Mouse (Mus musculus): ENCODE data around the gene Hoxc11. TPM values are rescaled to one million over a fixed set of nuclear protein-coding genes. Genes with fewer than 3 reads are reported as not detected.

Hoxc11 gene
- polyA plus RNA-seq, 1 experiment from 2014 or later: 1.2 TPM

- peak overlapping the region; percentile 65 for H3K4me3 ChIP-seq (ENCODE audit: low read length)
- H3K27me3 ChIP-seq (ENCODE audit: insufficient read depth, low read length): peaks cover 20% of the 10 kb centered on the region
- H3K27ac ChIP-seq (ENCODE audit: low read length): peak overlapping the region; percentile 92
- H3K36me3 ChIP-seq (ENCODE audit: insufficient read depth, low read length): no peaks in the 10 kb centered on the region
- no peaks in the 10 kb centered on the region for H3K9me3 ChIP-seq (ENCODE audit: low read length)
- H3K4me2 ChIP-seq (replicated peaks; ENCODE audit: low read depth, low read length): peak overlapping the region; percentile 84
- peak; percentile 25; the same call in 1 of the 2 replicates for ATAC-seq (ENCODE audit: low FRiP score, low TSS enrichment)
- WGBS: 4% methylated on average over 28 of the region's 28 CpGs
- H3K9ac ChIP-seq (replicated peaks; ENCODE audit: low read length): peak overlapping the region; percentile 79
- peaks cover 22% of the 10 kb centered on the region; the same call in 1 of the 2 replicates for H3K4me1 ChIP-seq (ENCODE audit: insufficient read depth, low read length)
Measured at GRCm38 (mm10) chr15:102963671-102964640, 9.7 kb downstream of the Hoxc11 start.

DNA sequence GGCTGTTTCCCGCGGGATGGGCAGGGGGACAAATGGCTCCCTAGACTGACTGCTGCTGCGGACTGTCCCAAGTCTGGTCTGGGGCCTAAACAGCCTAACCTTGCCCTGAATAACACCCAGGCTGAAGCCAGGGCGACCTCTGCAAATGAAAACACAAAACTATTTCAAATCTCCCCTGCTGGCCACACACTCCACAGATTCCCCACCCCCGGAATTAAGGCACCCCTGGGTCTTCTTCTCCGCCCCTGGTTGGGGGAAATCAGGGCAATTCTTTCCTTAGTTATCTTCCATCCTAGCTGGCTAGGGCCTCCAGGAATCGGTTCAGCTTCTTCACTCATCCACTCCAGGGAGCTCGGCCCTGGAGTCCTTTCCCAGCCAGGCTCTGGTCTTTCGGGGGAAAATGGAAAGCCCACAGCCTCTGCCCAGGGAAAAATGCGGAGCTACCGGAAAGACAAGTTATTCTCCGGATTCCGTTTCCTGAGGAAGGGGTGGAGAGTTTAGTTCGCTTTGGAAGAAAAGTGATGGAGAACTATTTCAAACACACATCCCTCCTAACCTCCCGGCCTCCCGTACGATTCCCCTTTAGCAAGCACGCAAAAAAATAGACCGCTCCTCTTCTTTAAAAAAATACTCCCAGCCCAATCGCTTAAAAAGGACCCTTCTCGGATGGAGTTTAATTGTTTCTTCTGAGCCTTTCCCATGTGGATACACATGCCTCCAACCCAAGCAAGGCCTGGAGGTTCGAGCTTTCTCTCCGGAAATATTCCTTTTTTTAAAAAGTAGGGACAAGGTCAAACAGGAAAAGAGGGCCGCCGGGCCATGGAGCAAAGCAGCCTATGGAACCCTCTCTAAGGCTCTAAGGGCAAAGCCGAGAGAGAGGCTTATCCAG is 11.0 kb downstream of the Hoxc11 start:
- ATAC-seq (ENCODE audit: low FRiP score, low TSS enrichment): no peak
- H3K4me2 ChIP-seq (replicated peaks; ENCODE audit: low read depth, low read length): peak overlapping the region; percentile 84
- peaks cover 21% of the 10 kb centered on the region; the same call in 1 of the 2 replicates for H3K4me1 ChIP-seq (ENCODE audit: insufficient read depth, low read length)
- H3K36me3 ChIP-seq (ENCODE audit: insufficient read depth, low read length): no peaks in the 10 kb centered on the region
- 6% methylated on average over 26 of the region's 26 CpGs for whole genome bisulfite sequencing
- H3K27ac ChIP-seq (ENCODE audit: low read length): peak overlapping the region; percentile 92
- H3K4me3 ChIP-seq (ENCODE audit: low read length): peak overlapping the region; percentile 65
- H3K27me3 ChIP-seq (ENCODE audit: insufficient read depth, low read length): peaks cover 21% of the 10 kb centered on the region
- H3K9me3 ChIP-seq (ENCODE audit: low read length): no peaks in the 10 kb centered on the region
- peak overlapping the region; percentile 79 for H3K9ac ChIP-seq (replicated peaks; ENCODE audit: low read length)

GRCm38 (mm10) chr15:102965892-102966775 is 11.9 kb downstream of the Hoxc11 start:
- H3K4me2 ChIP-seq (replicated peaks; ENCODE audit: low read depth, low read length): peak overlapping the region; percentile 84
- H3K9me3 ChIP-seq (ENCODE audit: low read length): no peaks in the 10 kb centered on the region
- peak overlapping the region; percentile 65 for H3K4me3 ChIP-seq (ENCODE audit: low read length)
- ATAC-seq (ENCODE audit: low FRiP score, low TSS enrichment): peak; percentile 80
- H3K9ac ChIP-seq (replicated peaks; ENCODE audit: low read length): peak overlapping the region; percentile 90
- H3K27ac ChIP-seq (ENCODE audit: low read length): peak overlapping the region; percentile 94
- peaks cover 24% of the 10 kb centered on the region for H3K27me3 ChIP-seq (ENCODE audit: insufficient read depth, low read length)
- H3K4me1 ChIP-seq (ENCODE audit: insufficient read depth, low read length): peaks cover 21% of the 10 kb centered on the region
- no peaks in the 10 kb centered on the region for H3K36me3 ChIP-seq (ENCODE audit: insufficient read depth, low read length)
- 3% methylated on average over 29 of the region's 30 CpGs for WGBS

GRCm38 (mm10) chr15:102966776-102967311 is 12.6 kb downstream of the Hoxc11 start, which contains the start of gene Hoxc10:
Gene Hoxc10, plus strand, starts transcription at chr15:102966796.
- H3K4me2 ChIP-seq (replicated peaks; ENCODE audit: low read depth, low read length): peak within 1 kb of the TSS; percentile 84
- H3K4me3 ChIP-seq (ENCODE audit: low read length): peak within 1 kb of the TSS; percentile 65
- H3K27me3 ChIP-seq (ENCODE audit: insufficient read depth, low read length): peaks cover 22% of the 10 kb centered on the region
- H3K36me3 ChIP-seq (ENCODE audit: insufficient read depth, low read length): no peaks in the 10 kb centered on the region
- peak within 1 kb of the TSS; percentile 90 for H3K9ac ChIP-seq (replicated peaks; ENCODE audit: low read length)
- H3K9me3 ChIP-seq (ENCODE audit: low read length): no peaks in the 10 kb centered on the region
- peaks cover 22% of the 10 kb centered on the region for H3K4me1 ChIP-seq (ENCODE audit: insufficient read depth, low read length)
- WGBS: under 1% methylated on average over 27 of the region's 27 CpGs
- H3K27ac ChIP-seq (ENCODE audit: low read length): peak within 1 kb of the TSS; percentile 94
- peak; percentile 58 for ATAC-seq (ENCODE audit: low FRiP score, low TSS enrichment)

GRCm38 (mm10) chr15:102967312-102967510 is 13.0 kb downstream of the Hoxc11 start, which contains the start of gene Hoxc5:
Gene Hoxc5, plus strand, starts transcription at chr15:102967443.
- H3K9me3 ChIP-seq (ENCODE audit: low read length): no peaks in the 10 kb centered on the region
- ATAC-seq (ENCODE audit: low FRiP score, low TSS enrichment): no peak
- H3K27me3 ChIP-seq (ENCODE audit: insufficient read depth, low read length): peaks cover 22% of the 10 kb centered on the region
- H3K4me3 ChIP-seq (ENCODE audit: low read length): peak within 1 kb of the TSS; percentile 65
- WGBS: 3% methylated on average over 12 of the region's 12 CpGs
- no peaks in the 10 kb centered on the region for H3K36me3 ChIP-seq (ENCODE audit: insufficient read depth, low read length)
- H3K9ac ChIP-seq (replicated peaks; ENCODE audit: low read length): peak within 1 kb of the TSS; percentile 90
- peaks cover 22% of the 10 kb centered on the region for H3K4me1 ChIP-seq (ENCODE audit: insufficient read depth, low read length)
- H3K4me2 ChIP-seq (replicated peaks; ENCODE audit: low read depth, low read length): peak within 1 kb of the TSS; percentile 84
- peak within 1 kb of the TSS; percentile 94 for H3K27ac ChIP-seq (ENCODE audit: low read length)

DNA sequence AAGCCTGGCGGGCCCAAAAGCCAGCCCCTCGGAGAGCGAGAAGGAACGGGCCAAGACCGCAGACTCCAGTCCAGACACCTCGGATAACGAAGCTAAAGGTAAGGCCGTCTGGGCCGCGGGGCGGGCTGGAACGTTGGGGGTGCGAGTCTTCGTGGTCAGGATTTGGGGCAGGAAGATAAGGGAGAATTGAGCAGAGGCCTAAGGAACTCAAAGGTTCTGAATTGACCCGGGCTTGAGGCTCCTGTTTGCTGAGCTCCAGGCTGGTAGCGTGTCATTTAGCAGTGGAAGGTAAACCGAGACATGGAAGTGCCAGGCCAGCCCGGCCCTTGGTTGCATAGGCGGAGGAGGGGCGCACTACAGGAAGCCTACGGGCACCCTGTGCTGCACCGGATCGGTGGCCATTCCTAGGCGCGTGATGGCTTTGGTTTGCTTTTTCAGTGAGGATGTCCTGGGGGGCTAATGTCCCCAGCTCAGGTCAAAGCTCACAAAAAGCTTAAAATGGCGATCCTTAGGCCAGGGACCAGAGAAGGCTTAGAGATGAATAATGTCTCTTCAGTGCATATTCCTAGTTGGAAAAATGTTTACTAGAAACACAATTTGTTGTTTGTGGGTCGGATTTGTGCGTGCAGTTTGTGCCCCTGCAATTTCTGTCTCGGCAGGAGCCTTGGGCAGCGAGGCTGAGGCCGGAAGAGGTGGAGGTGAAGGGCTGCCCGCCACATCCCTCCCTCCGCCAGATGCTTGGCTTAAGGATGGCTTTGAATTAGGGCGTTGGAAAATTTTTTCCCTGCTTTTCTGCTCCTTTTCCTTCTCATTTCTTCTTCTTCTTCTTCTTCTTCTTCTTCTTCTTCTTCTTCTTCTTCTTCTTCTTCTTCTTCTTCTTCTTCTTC is 13.5 kb downstream of the Hoxc11 start:
- 4% methylated on average over 34 of the region's 34 CpGs for WGBS
- Histone ChIP-seq H3K4me1 (ENCODE audit: insufficient read depth, low read length) (peaks cover 25% of the 10 kb centered on the region), H3K4me3 (ENCODE audit: low read length) (peak overlapping the region; percentile 65), H3K4me2 (replicated peaks; ENCODE audit: low read depth, low read length) (peak overlapping the region; percentile 84), H3K27me3 (ENCODE audit: insufficient read depth, low read length) (peaks cover 22% of the 10 kb centered on the region), H3K27ac (ENCODE audit: low read length) (peak overlapping the region; percentile 94), H3K36me3 (ENCODE audit: insufficient read depth, low read length) (no peaks in the 10 kb centered on the region), H3K9me3 (ENCODE audit: low read length) (no peaks in the 10 kb centered on the region), H3K9ac (replicated peaks; ENCODE audit: low read length) (peak overlapping the region; percentile 90)
- ATAC-seq (ENCODE audit: low FRiP score, low TSS enrichment): no peak

DNA sequence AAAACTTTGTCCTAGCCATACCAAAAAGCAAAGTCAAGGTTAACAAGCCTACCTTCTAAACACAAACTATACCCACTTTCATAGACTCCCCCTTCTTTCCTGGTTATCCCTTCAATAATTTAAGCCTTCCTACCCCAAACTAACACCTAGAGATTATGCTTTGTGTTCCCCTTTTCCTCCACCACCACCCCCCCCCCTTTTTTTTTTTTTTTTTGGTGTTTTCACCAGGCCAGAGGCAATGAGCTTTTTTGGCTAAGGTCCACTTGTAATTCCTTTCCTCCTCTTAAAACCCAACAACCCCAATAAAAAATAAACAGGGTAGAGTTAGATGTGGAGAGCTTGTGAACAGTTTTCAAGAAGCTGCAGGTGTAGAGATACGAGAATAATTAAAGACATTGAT is 15.1 kb downstream of the Hoxc11 start:
- peaks cover 19% of the 10 kb centered on the region for H3K4me1 ChIP-seq (ENCODE audit: insufficient read depth, low read length)
- H3K36me3 ChIP-seq (ENCODE audit: insufficient read depth, low read length): no peaks in the 10 kb centered on the region
- H3K9me3 ChIP-seq (ENCODE audit: low read length): no peaks in the 10 kb centered on the region
- peak overlapping the region; percentile 70; the same call in 1 of the 2 replicates for H3K27ac ChIP-seq (ENCODE audit: low read length)
- ATAC-seq (ENCODE audit: low FRiP score, low TSS enrichment): no peak
- H3K9ac ChIP-seq (replicated peaks; ENCODE audit: low read length): peak overlapping the region; percentile 79
- WGBS: 25% methylated on average over 1 of the region's 1 CpGs
- peaks cover 27% of the 10 kb centered on the region for H3K27me3 ChIP-seq (ENCODE audit: insufficient read depth, low read length)
- H3K4me2 ChIP-seq (replicated peaks; ENCODE audit: low read depth, low read length): peak overlapping the region; percentile 84
- peak overlapping the region; percentile 65 for H3K4me3 ChIP-seq (ENCODE audit: low read length)

DNA sequence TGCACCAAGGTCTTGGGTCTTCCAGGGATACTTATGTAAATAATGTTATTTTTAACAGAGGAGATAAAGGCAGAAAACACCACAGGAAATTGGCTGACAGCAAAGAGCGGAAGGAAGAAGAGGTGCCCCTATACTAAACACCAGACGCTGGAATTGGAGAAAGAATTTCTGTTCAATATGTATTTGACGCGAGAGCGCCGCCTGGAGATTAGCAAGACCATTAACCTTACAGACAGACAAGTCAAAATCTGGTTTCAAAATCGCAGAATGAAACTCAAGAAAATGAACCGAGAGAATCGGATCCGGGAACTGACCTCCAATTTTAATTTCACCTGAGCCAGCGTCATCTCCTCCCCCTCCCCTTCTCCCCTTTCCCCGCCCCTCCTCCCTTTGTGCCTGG is 16.5 kb downstream of the Hoxc11 start:
- Histone ChIP-seq H3K4me1 (ENCODE audit: insufficient read depth, low read length) (peaks cover 25% of the 10 kb centered on the region), H3K4me3 (ENCODE audit: low read length) (peak overlapping the region; percentile 54), H3K9ac (replicated peaks; ENCODE audit: low read length) (peak overlapping the region; percentile 59), H3K9me3 (ENCODE audit: low read length) (no peaks in the 10 kb centered on the region), H3K27ac (ENCODE audit: low read length) (peak overlapping the region; percentile 79), H3K36me3 (ENCODE audit: insufficient read depth, low read length) (no peaks in the 10 kb centered on the region), H3K27me3 (ENCODE audit: insufficient read depth, low read length) (peaks cover 24% of the 10 kb centered on the region), H3K4me2 (replicated peaks; ENCODE audit: low read depth, low read length) (peak overlapping the region; percentile 84)
- no peak for ATAC-seq (ENCODE audit: low FRiP score, low TSS enrichment)
- 3% methylated on average over 12 of the region's 12 CpGs for WGBS

Data from kidney, embryonic 16.5 days (tissue).